Mouse (Mus musculus): Measurements from ENCODE around the gene Selenoh. TPM values are rescaled to one million over a fixed set of nuclear protein-coding genes. Genes with fewer than 3 reads are reported as not detected.

Selenoh gene
- 10 to 100 TPM; 55.4 to 67.6 TPM for total RNA-seq (2021)
- long read RNA-seq, experiment 1, transcript Selenoh-203 (4 exons, 747 nt) = major isoform, 48 of 67 reads
- long read RNA-seq, experiment 1, transcript Selenoh-202 (4 exons, 654 nt) = minor isoform, 13 of 67 reads
- long read RNA-seq, experiment 1, partial matches to known transcripts = 5 of 67 reads
- long read RNA-seq, experiment 1, other reads (novel, unspliced or antisense) = 1 of 67 reads
- long read RNA-seq, experiment 2, transcript Selenoh-203 (4 exons, 747 nt) = major isoform, 41 of 55 reads
- long read RNA-seq, experiment 2, transcript Selenoh-202 (4 exons, 654 nt) = minor isoform, 9 of 55 reads
- long read RNA-seq, experiment 2, partial matches to known transcripts = 1 of 55 reads
- long read RNA-seq, experiment 2, other reads (novel, unspliced or antisense) = 1 of 55 reads

- peak; percentile 90 for DNase-seq
These were observed at the start of gene Selenoh for GRCm38 (mm10) chr2:84670569-84670933. Gene Selenoh (minus strand): TSS chr2:84670770.

- DNase-seq = no peak
These were observed 46.8 kb upstream of the Selenoh start for GRCm38 (mm10) chr2:84717357-84717756.

GRCm38 (mm10) chr2:84716423-84717355 is 46.1 kb upstream of the Selenoh start:
- no peak for DNase-seq

- peak; percentile 61 for DNase-seq
These were observed 45.2 kb upstream of the Selenoh start for GRCm38 (mm10) chr2:84715562-84716361.

- DNase-seq = peak; percentile 99
These were observed 44.4 kb upstream of the Selenoh start, which contains the start of gene Zdhhc5 for GRCm38 (mm10) chr2:84714811-84715561. Gene Zdhhc5 (minus strand): TSS chr2:84715180.

- DNase-seq = no peak
These were observed 43.8 kb upstream of the Selenoh start for GRCm38 (mm10) chr2:84714422-84714810.

- no peak for DNase-seq
These were observed 41.3 kb upstream of the Selenoh start for GRCm38 (mm10) chr2:84711898-84712297.

GRCm38 (mm10) chr2:84707523-84707922 is 37.0 kb upstream of the Selenoh start:
- no peak for DNase-seq

- DNase-seq = no peak
These were observed 34.7 kb upstream of the Selenoh start for GRCm38 (mm10) chr2:84705295-84705694.

GRCm38 (mm10) chr2:84704329-84704728 is 33.8 kb upstream of the Selenoh start:
- DNase-seq = no peak

- DNase-seq = no peak
These were observed 32.9 kb upstream of the Selenoh start for GRCm38 (mm10) chr2:84703497-84703896.

- no peak for DNase-seq
These were observed 24.6 kb upstream of the Selenoh start for GRCm38 (mm10) chr2:84695007-84695695.

GRCm38 (mm10) chr2:84690050-84690449 is 19.5 kb upstream of the Selenoh start:
- DNase-seq = no peak

GRCm38 (mm10) chr2:84688080-84688844 is 17.7 kb upstream of the Selenoh start:
- DNase-seq = no peak

GRCm38 (mm10) chr2:84682605-84683183 is 12.1 kb upstream of the Selenoh start:
- no peak for DNase-seq

- no peak for DNase-seq
These were observed 8.4 kb upstream of the Selenoh start, which contains the start of gene Tmx2 for GRCm38 (mm10) chr2:84679016-84679415. Gene Tmx2 (minus strand): TSS chr2:84679140.

- DNase-seq = peak; percentile 93
These were observed 7.7 kb upstream of the Selenoh start, which contains the start of the genes Gm28635 and Med19 for GRCm38 (mm10) chr2:84677968-84678880. Gene Gm28635 (minus strand): TSS chr2:84678041. Gene Med19 (plus strand): TSS chr2:84678402.

Data from adrenal gland, postnatal 10 days (tissue).